Mouse (Mus musculus) stomach, postnatal 0 days (tissue): Measurements from ENCODE around the gene Tmem159.

Experiments used
- CTCF ChIP-seq: IDR thresholded peaks from 2 replicates; pipeline ENCODE4 v1.5.1; 2016; ENCODE audit warnings: antibody characterized with exemption, low read depth, mild to moderate bottlenecking, moderate library complexity
- EP300 ChIP-seq: optimal IDR thresholded peaks from 2 replicates; pipeline ENCODE3; 2016; ENCODE audit warnings: antibody characterized with exemption

DNA sequence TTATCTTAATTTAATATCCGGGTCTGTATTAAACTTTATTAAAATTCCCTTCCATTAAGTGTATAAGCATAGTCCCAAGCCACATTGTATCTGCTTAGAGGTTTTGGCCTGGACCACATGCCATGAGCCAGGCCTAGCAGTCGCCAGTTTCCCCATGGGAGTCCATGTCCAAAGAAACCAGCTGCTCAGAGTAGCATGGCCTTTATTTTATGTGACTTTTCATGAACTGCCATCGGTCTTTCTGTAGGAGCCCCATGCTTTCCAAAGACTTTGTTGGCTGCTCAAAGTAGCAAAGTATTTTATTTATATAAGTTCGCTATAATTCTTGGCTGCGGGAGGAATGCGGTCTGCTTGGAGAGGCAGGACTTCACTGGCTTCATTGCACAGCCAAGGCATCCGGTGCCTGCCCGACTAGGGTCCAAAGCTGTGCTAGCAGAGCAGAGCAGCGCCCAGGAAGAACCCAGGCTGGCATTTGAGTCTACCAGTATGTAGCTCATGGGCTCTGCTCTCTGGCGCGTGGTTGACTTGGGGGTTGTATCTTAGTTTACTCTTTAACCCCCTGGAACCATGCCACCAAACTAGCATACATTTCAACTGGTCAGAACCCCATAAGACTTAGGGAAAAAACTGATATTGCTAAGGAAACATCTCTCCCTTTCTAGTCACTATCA is 61.6 kb downstream of the Tmem159 start:
- TF ChIP-seq CTCF (no peak), EP300 (no peak)
